Mouse (Mus musculus) heart, embryonic 16.5 days (tissue): ENCODE data around the gene BC004004. TPM values are rescaled to one million over a fixed set of nuclear protein-coding genes. Genes with fewer than 3 reads are reported as not detected.
A peak's percentile ranks its signal among the peaks of the same experiment; 100 is the strongest.

Source experiments
- ATAC-seq: fragments of 200-750 bp; cut with Nextera tagmentation; replicated peaks from 2 replicates; pipeline ENCODE4 v1.8.0; 2017; ENCODE audit warnings: moderate number of reproducible peaks; ENCODE audit not compliant: insufficient read depth, low FRiP score; ENCODE audit errors: extremely low read depth
- H3K27ac ChIP-seq: fragments of 300-500 bp; sonication (generic); 2 replicates; pipeline ENCODE4 v1.5.1; 2014; ENCODE audit warnings: mild to moderate bottlenecking, low read length, control low read depth, moderate library complexity
- H3K27me3 ChIP-seq: fragments of 300-500 bp; sonication (generic); 2 replicates; pipeline ENCODE4 v1.6.1; 2014; ENCODE audit warnings: low read length, mixed read lengths; ENCODE audit not compliant: control insufficient read depth, insufficient read depth
- H3K36me3 ChIP-seq: fragments of 300-500 bp; sonication (generic); 2 replicates; pipeline ENCODE4 v1.6.1; 2014; ENCODE audit not compliant: control insufficient read depth, insufficient read depth
- H3K4me1 ChIP-seq: fragments of 300-500 bp; sonication (generic); 2 replicates; pipeline ENCODE4 v1.6.1; 2014; ENCODE audit warnings: low read length, mixed read lengths; ENCODE audit not compliant: control insufficient read depth, insufficient read depth
- H3K4me2 ChIP-seq: fragments of 300-500 bp; sonication (generic); 2 replicates; pipeline ENCODE4 v1.6.1; 2014; ENCODE audit warnings: low read depth, mild to moderate bottlenecking, control low read depth, low read length
- H3K4me3 ChIP-seq: fragments of 300-500 bp; sonication (generic); 2 replicates; pipeline ENCODE4 v1.5.1; 2014; ENCODE audit warnings: mild to moderate bottlenecking, control low read depth, low read length
- H3K9ac ChIP-seq: fragments of 300-500 bp; sonication (generic); 2 replicates; pipeline ENCODE4 v1.6.1; 2014; ENCODE audit warnings: low read length, control low read depth
- H3K9me3 ChIP-seq: fragments of 300-500 bp; sonication (generic); replicated peaks from 2 replicates; pipeline ENCODE4 v1.6.1; 2016; ENCODE audit warnings: low read length; ENCODE audit not compliant: control insufficient read depth
- WGBS: fragments of 180-500 bp; shearing (Covaris S2); extraction: QIAGEN DNeasy Blood & Tissue Kit; methylation state at CpG from one replicate; pipeline ENCODE4 v1.1.7; 2014; 5-methylcytosine and 5-hydroxymethylcytosine counted together
- polyA plus RNA-seq: library from polyadenylated mRNA; unstranded; fragments of >200 nt; fragmentation: Nextera tagmentation; extraction: Ambion mirVana; gene quantifications from 2 replicates; pipeline ENCODE4 v1.2.1, GENCODE M21; 2015

The BC004004 gene
- polyA plus RNA-seq, 1 experiment from 2014 or later = 95.4 TPM

DNA sequence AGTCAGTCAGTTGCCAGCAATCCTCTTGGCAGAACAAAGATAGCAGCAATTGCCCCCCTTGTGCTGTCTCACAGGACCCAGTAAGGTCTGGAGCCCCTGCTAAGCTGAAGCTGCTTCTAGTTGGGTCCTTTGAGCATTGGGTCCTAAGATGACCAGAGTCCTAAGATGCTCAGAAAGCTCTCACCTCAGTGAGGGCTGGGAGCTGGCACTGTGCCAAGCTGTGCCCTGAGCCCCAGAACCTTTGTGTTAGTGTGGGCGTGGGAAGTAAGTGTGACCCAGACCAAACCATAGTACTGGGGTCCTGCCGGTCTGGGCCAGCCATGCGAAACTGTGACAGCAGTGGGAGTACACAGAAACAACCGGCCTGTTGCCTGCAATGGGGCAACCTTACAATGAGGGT is 30.7 kb downstream of the BC004004 start:
- H3K4me3 ChIP-seq = no peak overlapping the region
- ATAC-seq = no peak
- H3K36me3 ChIP-seq = peaks cover 30% of the 10 kb centered on the region
- no peak overlapping the region for H3K27ac ChIP-seq
- no peaks in the 10 kb centered on the region for H3K27me3 ChIP-seq
- 89% methylated on average over 4 of the region's 4 CpGs for WGBS
- no peak overlapping the region for H3K9ac ChIP-seq
- H3K4me2 ChIP-seq = no peak overlapping the region
- H3K4me1 ChIP-seq = 0 out of 2 replicates have a peak, but pooled peaks cover 4% of the 10 kb centered on the region
- H3K9me3 ChIP-seq = no peaks in the 10 kb centered on the region

DNA sequence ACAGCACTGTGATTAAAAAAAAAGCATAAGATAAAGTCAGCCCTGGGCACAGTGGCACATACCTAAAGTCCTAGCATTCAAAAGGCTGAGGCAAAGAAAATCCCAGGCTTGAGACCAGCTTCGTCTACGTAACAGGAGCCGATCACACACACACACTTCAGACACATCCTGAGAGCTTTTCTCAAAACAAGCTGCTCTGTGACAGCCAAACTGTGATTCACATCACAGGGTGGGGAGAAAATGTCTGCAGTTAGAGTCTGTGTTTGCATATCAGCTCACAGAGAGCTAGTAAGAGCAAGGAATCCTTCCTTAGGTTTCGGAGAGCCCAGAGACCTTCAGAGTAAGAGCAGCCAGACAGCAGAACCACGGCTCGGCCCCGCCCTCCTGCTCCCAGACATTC is 32.3 kb downstream of the BC004004 start:
- no peak overlapping the region for H3K4me2 ChIP-seq
- H3K9ac ChIP-seq = no peak overlapping the region
- H3K27me3 ChIP-seq = no peaks in the 10 kb centered on the region
- no peak for ATAC-seq
- H3K4me3 ChIP-seq = no peak overlapping the region
- H3K4me1 ChIP-seq = peaks cover 18% of the 10 kb centered on the region
- WGBS = 85% methylated on average over 7 of the region's 7 CpGs
- H3K9me3 ChIP-seq = no peaks in the 10 kb centered on the region
- no peak overlapping the region for H3K27ac ChIP-seq
- H3K36me3 ChIP-seq = peaks cover 20% of the 10 kb centered on the region

DNA sequence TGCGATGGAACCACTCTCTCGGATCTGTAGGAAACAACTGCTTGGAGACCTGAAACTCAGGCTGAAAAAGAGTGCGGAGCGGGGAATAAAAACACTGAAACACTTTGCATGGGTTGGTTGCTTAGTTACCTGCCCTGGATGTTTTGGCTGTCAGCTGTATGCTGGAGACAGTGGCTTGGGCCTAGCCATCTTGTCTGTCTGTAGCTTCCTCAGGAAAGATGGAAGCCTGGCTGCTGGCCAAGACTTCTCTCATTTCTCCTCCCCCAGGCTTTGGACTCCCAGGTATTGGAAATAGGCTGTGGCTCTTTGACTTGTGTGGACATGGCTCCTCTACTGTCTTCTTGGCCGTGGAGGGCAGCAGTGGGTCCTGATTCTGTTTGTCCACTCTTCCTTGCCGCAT is 32.8 kb downstream of the BC004004 start:
- no peak overlapping the region for H3K9ac ChIP-seq
- H3K27me3 ChIP-seq = no peaks in the 10 kb centered on the region
- H3K27ac ChIP-seq = no peak overlapping the region
- WGBS = 87% methylated on average over 6 of the region's 6 CpGs
- peaks cover 19% of the 10 kb centered on the region for H3K4me1 ChIP-seq
- no peaks in the 10 kb centered on the region for H3K9me3 ChIP-seq
- ATAC-seq = no peak
- no peak overlapping the region for H3K4me2 ChIP-seq
- H3K4me3 ChIP-seq = no peak overlapping the region
- peaks cover 19% of the 10 kb centered on the region for H3K36me3 ChIP-seq

DNA sequence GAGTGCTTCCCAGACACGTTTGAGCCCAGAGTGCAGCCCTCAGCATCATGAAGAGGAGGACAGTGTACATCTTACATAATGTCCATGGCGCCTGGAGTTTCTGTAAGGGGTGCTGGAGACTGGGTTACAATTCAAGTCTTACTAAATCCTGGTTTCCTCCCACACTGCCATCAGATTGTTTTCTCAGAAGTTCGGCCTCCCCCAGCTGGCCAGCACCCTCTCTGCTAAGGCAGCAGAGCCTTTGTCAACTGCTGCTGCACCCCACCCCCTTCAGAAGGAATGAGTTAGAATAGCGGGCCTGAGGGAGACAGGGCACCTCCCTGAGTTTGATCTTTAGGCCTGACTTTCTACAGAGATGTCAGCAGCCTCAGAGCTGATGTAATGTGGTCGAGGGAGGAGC is 33.6 kb downstream of the BC004004 start:
- peaks cover 19% of the 10 kb centered on the region for H3K36me3 ChIP-seq
- H3K27me3 ChIP-seq = no peaks in the 10 kb centered on the region
- no peaks in the 10 kb centered on the region for H3K9me3 ChIP-seq
- H3K4me1 ChIP-seq = peaks cover 19% of the 10 kb centered on the region
- no peak overlapping the region for H3K4me2 ChIP-seq
- H3K4me3 ChIP-seq = no peak overlapping the region
- no peak overlapping the region for H3K9ac ChIP-seq
- WGBS = 57% methylated on average over 5 of the region's 5 CpGs
- H3K27ac ChIP-seq = no peak overlapping the region
- ATAC-seq = no peak

DNA sequence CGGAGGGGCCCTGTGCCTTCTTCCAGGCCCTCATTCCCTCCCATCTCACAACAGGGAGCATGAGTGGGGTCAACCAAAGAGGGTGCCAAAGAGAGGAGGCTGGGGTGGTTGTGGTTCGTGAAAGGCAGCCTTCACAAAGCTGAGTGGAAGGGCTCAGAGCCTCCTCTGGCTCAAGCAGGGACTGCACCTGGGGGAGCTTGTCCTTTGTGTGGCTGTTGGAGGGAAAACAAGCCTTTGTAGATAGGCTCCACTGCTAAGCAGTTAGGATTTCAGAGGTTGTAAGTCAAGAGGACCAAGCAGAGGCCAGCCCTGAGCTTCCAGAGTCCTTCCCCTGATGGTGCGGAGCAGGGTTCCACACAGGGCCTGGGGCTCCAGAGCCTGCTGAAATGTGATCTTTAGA is 34.5 kb downstream of the BC004004 start:
- peaks cover 19% of the 10 kb centered on the region for H3K36me3 ChIP-seq
- H3K27me3 ChIP-seq = no peaks in the 10 kb centered on the region
- no peaks in the 10 kb centered on the region for H3K9me3 ChIP-seq
- H3K9ac ChIP-seq = no peak overlapping the region
- no peak overlapping the region for H3K4me3 ChIP-seq
- H3K4me1 ChIP-seq = peaks cover 19% of the 10 kb centered on the region
- 62% methylated on average over 3 of the region's 3 CpGs for WGBS
- no peak overlapping the region for H3K4me2 ChIP-seq
- ATAC-seq = no peak
- H3K27ac ChIP-seq = no peak overlapping the region

DNA sequence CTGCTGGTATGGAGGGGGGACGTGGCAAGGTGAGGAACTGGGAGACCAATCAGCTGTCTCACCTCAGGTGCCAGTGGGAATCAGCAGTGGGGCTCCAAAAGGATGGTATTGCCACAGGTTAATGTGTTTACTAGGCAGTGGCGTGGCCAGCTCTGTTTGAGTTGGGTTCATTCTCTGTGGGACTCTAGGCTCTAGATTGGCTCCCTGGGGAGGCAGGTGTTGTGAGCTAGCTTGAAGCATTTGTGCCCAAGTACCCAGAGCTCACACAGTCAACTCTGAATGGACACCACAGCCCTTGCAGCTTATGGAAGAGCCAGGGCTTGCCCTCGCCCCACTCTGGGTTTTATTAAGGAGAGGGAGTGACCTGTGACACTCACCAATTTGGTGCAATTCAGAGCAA is 35.3 kb downstream of the BC004004 start:
- H3K36me3 ChIP-seq = peaks cover 14% of the 10 kb centered on the region
- H3K4me3 ChIP-seq = no peak overlapping the region
- ATAC-seq = no peak
- H3K27ac ChIP-seq = no peak overlapping the region
- WGBS = 82% methylated on average over 3 of the region's 3 CpGs
- peaks cover 19% of the 10 kb centered on the region for H3K4me1 ChIP-seq
- H3K9ac ChIP-seq = no peak overlapping the region
- no peak overlapping the region for H3K4me2 ChIP-seq
- no peaks in the 10 kb centered on the region for H3K27me3 ChIP-seq
- no peaks in the 10 kb centered on the region for H3K9me3 ChIP-seq

DNA sequence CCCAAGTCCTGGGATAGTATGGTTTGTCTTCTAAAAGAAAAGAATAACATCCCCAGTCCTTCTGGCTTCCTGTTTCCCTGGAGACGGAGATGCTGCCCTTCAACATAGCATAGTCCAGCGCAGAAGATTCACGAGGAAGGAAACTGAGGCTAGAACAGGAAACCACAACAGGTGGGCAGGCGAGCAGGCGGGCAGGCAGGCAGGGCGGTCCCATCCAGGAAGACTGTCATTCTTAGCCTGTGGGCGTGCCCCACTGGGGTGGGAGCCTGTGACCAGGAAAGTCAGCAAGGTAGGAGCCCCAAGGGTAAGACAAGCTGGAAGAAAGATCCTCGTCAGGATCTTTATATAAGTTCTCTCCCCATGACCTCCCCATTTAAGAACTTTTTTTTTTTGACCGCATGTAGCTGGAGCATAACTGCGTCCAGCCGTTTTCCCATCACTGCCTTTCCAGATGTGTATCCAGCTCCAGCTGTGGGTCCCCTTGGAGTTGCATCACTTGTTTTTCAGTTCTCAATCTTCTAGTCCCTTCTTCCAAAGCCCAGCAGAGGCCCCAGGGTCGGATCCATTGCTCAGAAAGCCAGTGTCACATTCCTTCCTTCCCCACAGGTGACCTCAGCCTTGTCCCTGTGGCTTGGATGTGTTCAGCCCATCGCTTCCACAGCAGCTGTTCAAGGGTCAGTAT is 35.9 kb downstream of the BC004004 start:
- Histone ChIP-seq H3K36me3 (peaks cover 14% of the 10 kb centered on the region), H3K9ac (no peak overlapping the region), H3K4me1 (peaks cover 19% of the 10 kb centered on the region), H3K4me3 (no peak overlapping the region), H3K4me2 (no peak overlapping the region), H3K27me3 (no peaks in the 10 kb centered on the region), H3K9me3 (no peaks in the 10 kb centered on the region), H3K27ac (no peak overlapping the region; the same call in 1 of the 2 replicates)
- 50% methylated on average over 13 of the region's 13 CpGs for WGBS
- ATAC-seq = no peak

DNA sequence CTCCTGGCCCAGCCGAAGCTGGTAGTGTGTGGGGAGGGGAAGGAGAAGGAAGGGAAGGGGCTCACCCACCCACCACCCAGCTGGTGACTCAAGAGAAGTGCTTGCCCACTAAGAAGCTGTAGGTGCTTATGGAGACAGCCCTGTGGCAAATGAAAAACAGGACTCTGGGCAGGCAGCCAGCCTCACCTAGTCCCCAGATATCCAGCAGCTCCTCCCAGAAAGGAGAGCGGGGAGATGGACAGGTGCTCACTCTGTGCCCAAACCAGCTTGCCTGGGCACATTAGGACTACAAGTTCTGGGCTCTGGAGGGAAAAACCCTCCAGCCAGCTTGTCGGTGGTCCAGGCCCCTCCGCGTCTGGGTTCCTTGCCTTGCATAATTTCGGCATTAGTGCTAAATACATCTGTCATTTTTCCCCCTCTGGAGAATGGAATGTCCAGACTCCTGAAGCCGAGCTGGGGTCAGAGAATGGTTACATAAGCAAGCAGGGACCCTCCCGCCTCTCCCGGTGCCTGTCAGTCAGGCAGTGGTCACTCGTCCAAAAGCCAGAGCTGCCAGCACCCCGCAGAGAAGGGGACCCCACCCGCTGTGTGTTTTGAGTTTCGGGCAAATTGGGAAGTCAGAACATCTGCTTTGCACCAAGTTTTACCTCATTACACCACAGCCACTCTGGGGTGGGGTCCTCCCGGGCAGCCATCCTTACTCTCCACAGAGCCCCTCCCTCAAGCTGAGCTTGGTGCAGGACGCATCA is 36.6 kb downstream of the BC004004 start:
- Histone ChIP-seq H3K27me3 (no peaks in the 10 kb centered on the region), H3K4me3 (no peak overlapping the region), H3K9ac (no peak overlapping the region), H3K27ac (no peak overlapping the region; the same call in 1 of the 2 replicates), H3K4me1 (peaks cover 16% of the 10 kb centered on the region), H3K4me2 (0 out of 2 replicates have a peak overlapping the region, but pooled peaks have one; percentile 4), H3K9me3 (no peaks in the 10 kb centered on the region), H3K36me3 (peaks cover 12% of the 10 kb centered on the region)
- ATAC-seq = no peak
- WGBS = 16% methylated on average over 15 of the region's 15 CpGs

DNA sequence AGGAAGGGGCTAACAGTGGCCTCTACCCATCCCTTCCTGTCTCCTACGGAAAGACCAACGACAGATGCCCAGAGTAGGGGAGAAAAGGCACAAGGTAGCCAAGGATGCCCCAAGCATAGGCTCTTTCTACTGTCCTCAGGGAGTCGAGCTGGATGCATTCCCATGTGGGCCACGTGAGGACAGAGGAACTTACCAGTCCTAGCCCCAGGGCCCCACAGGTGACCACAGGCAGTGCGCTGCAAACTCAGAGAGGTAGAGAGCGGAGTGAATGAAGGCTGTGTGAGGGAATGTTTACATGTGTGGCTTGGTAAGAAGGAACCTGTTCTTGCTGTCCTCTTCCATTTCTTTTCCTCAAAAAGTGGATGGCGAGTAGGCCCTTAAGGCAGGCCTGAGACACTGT is 37.3 kb downstream of the BC004004 start:
- Histone ChIP-seq H3K9me3 (no peaks in the 10 kb centered on the region), H3K4me3 (no peak overlapping the region), H3K4me1 (peaks cover 16% of the 10 kb centered on the region), H3K36me3 (peaks cover 8% of the 10 kb centered on the region), H3K9ac (peak overlapping the region; percentile 34; the same call in 1 of the 2 replicates), H3K4me2 (no peak overlapping the region), H3K27me3 (no peaks in the 10 kb centered on the region), H3K27ac (no peak overlapping the region)
- WGBS = 54% methylated on average over 7 of the region's 7 CpGs
- no peak for ATAC-seq
